Mouse (Mus musculus) myocyte (in vitro differentiated cells): ENCODE results near the gene Olfr131. TPM values are rescaled to one million over a fixed set of nuclear protein-coding genes. Genes with fewer than 3 reads are reported as not detected.

Experiments
- H3K27me3 ChIP-seq: one replicate; pipeline ENCODE4 v1.6.1; 2011; ENCODE audit not compliant: control insufficient read depth, insufficient read depth, insufficient read length
- H3K36me3 ChIP-seq: one replicate; pipeline ENCODE4 v1.6.1; 2011; ENCODE audit not compliant: control insufficient read depth, insufficient read depth
- H3K4me2 ChIP-seq: one replicate; pipeline ENCODE4 v1.6.1; 2011; ENCODE audit warnings: low read depth, control low read depth
- H3K4me3 ChIP-seq: one replicate; pipeline ENCODE4 v1.5.1; 2011; ENCODE audit warnings: mild to moderate bottlenecking, control low read depth, moderate library complexity
- H3K79me2 ChIP-seq: one replicate; pipeline ENCODE4 v1.6.1; 2011; ENCODE audit not compliant: control insufficient read depth, insufficient read depth
- H3ac ChIP-seq: one replicate; pipeline ENCODE4 v1.6.1; 2011; ENCODE audit not compliant: control insufficient read depth, insufficient read length
- CEBPB ChIP-seq: IDR thresholded peaks from 2 replicates; pipeline ENCODE4 v1.6.1; 2011; ENCODE audit warnings: mild to moderate bottlenecking, moderate library complexity; ENCODE audit not compliant: poor library complexity, insufficient read depth, severe bottlenecking
- E2F4 ChIP-seq: IDR thresholded peaks from one replicate; pipeline ENCODE4 v1.6.1; 2011; ENCODE audit warnings: mild to moderate bottlenecking, control low read depth, moderate library complexity; ENCODE audit not compliant: insufficient read depth
- MAX ChIP-seq: IDR thresholded peaks from one replicate; pipeline ENCODE4 v1.6.1; 2011; ENCODE audit warnings: low read depth, mild to moderate bottlenecking, control low read depth
- MYOD1 ChIP-seq, 3 experiments: IDR thresholded peaks; one replicate each; pipeline ENCODE4 v1.6.1; 2011; ENCODE audit warnings: control low read depth in 2 of 3, low read depth in 2 of 3, mild to moderate bottlenecking in 2 of 3, moderate library complexity in 1 of 3; ENCODE audit not compliant: insufficient read length in 2 of 3, control insufficient read depth in 1 of 3
- MYOG ChIP-seq, 3 experiments: IDR thresholded peaks; one replicate each; pipeline ENCODE4 v1.6.1; 2011; ENCODE audit warnings: control low read depth in 2 of 3, low read depth in 2 of 3, mild to moderate bottlenecking in 2 of 3; ENCODE audit not compliant: insufficient read length in 2 of 3, control insufficient read depth in 1 of 3, insufficient read depth in 1 of 3
- POLR2A ChIP-seq: IDR thresholded peaks from one replicate; pipeline ENCODE4 v1.6.1; 2011; ENCODE audit warnings: low read depth, mild to moderate bottlenecking, control low read depth, moderate library complexity; ENCODE audit not compliant: insufficient read length
- POLR2AphosphoS2 ChIP-seq: IDR thresholded peaks from one replicate; pipeline ENCODE4 v1.6.1; 2011; ENCODE audit warnings: low read depth, control low read depth; ENCODE audit not compliant: insufficient read length
- REST ChIP-seq: IDR thresholded peaks from one replicate; pipeline ENCODE4 v1.6.1; 2011; ENCODE audit warnings: mild to moderate bottlenecking, control low read depth, moderate library complexity; ENCODE audit not compliant: insufficient read depth, insufficient read length
- SRF ChIP-seq: IDR thresholded peaks from one replicate; pipeline ENCODE4 v1.6.1; 2011; ENCODE audit warnings: low read depth; ENCODE audit not compliant: control insufficient read depth, insufficient read length
- TCF12 ChIP-seq: IDR thresholded peaks from one replicate; pipeline ENCODE4 v1.6.1; 2011; ENCODE audit warnings: mild to moderate bottlenecking, control low read depth; ENCODE audit not compliant: poor library complexity, insufficient read depth, severe bottlenecking
- TCF3 ChIP-seq: IDR thresholded peaks from one replicate; pipeline ENCODE4 v1.6.1; 2011; ENCODE audit warnings: low read depth, control low read depth; ENCODE audit not compliant: insufficient read length
- USF1 ChIP-seq: IDR thresholded peaks from one replicate; pipeline ENCODE4 v1.6.1; 2011; ENCODE audit warnings: low read depth, mild to moderate bottlenecking, control low read depth, moderate library complexity
- polyA plus RNA-seq: library from polyadenylated mRNA; unstranded; fragments of >200 nt; fragmentation: generic; extraction: Trizol; gene quantifications from one replicate; pipeline ENCODE4 v1.2.1, GENCODE M21; 2012; ENCODE audit warnings: missing spikeins

Gene Olfr131
- polyA plus RNA-seq, 1 experiment = not detected

- H3K4me3 ChIP-seq = no peak within 1 kb of the TSS
- H3K27me3 ChIP-seq = no peaks in the 10 kb centered on the region
- no peak within 1 kb of the TSS for H3ac ChIP-seq
- no peaks in the 10 kb centered on the region for H3K36me3 ChIP-seq
- TF ChIP-seq MYOD1 (IDR thresholded peaks at IDR 0.05; ENCODE audit: control insufficient read depth in 1 of 3, insufficient read length in 2 of 3, low read depth in 2 of 3) = no peak
- no peak for TF ChIP-seq TCF3
- no peak for TF ChIP-seq MAX
- no peak for TF ChIP-seq POLR2A
- no peak for TF ChIP-seq SRF
- no peak for TF ChIP-seq CEBPB
- no peak for TF ChIP-seq REST
- no peak for TF ChIP-seq E2F4
- no peak for TF ChIP-seq POLR2AphosphoS2
- no peak for TF ChIP-seq USF1
- no peak for TF ChIP-seq TCF12
- TF ChIP-seq MYOG (IDR thresholded peaks at IDR 0.05; ENCODE audit: control insufficient read depth in 1 of 3, insufficient read depth in 1 of 3, insufficient read length in 2 of 3, low read depth in 2 of 3) = no peak
- H3K79me2 ChIP-seq = no peaks in the 10 kb centered on the region
- no peak within 1 kb of the TSS for H3K4me2 ChIP-seq
Measured at GRCm38 (mm10) chr17:38063621-38064020, 24.9 kb downstream of the Olfr131 start, which contains the start of gene Olfr130. Olfr130 (plus strand) TSS chr17:38063921.

GRCm38 (mm10) chr17:38059979-38060378 is 28.5 kb downstream of the Olfr131 start, which contains the start of gene Olfr129:
Olfr129 (minus strand) TSS chr17:38060079.
- Histone ChIP-seq H3K4me2 (no peak within 1 kb of the TSS), H3K27me3 (no peaks in the 10 kb centered on the region), H3K36me3 (no peaks in the 10 kb centered on the region), H3K79me2 (no peaks in the 10 kb centered on the region), H3ac (no peak within 1 kb of the TSS), H3K4me3 (no peak within 1 kb of the TSS)
- TF ChIP-seq MAX = no peak
- no peak for TF ChIP-seq REST
- no peak for TF ChIP-seq E2F4
- TF ChIP-seq SRF = no peak

Other genes with a start within 250 kb of the Olfr131 start
- not detected for gene Olfr126, start 241.2 kb downstream of the Olfr131 start, polyA plus RNA-seq
- gene Olfr127, start 188.3 kb downstream of the Olfr131 start, polyA plus RNA-seq = not detected
- not detected for gene Olfr128, start 168.1 kb downstream of the Olfr131 start, polyA plus RNA-seq
- not detected for gene Olfr761, start 135.6 kb downstream of the Olfr131 start, polyA plus RNA-seq
- gene Olfr129, start 28.6 kb downstream of the Olfr131 start, polyA plus RNA-seq = not detected
- not detected for gene Olfr130, start 24.8 kb downstream of the Olfr131 start, polyA plus RNA-seq
- not detected for gene Olfr132, start 45.8 kb upstream of the Olfr131 start, polyA plus RNA-seq
- gene Olfr133, start 56.6 kb upstream of the Olfr131 start, polyA plus RNA-seq = not detected
- gene Olfr134, start 82.7 kb upstream of the Olfr131 start, polyA plus RNA-seq = not detected
- gene Olfr135, start 115.6 kb upstream of the Olfr131 start, polyA plus RNA-seq = not detected
- gene Olfr138, start 172.3 kb upstream of the Olfr131 start, polyA plus RNA-seq = not detected
- not detected for gene Olfr137, start 218.9 kb upstream of the Olfr131 start, polyA plus RNA-seq
- not detected for gene Olfr136, start 241.1 kb upstream of the Olfr131 start, polyA plus RNA-seq